Mouse (Mus musculus): Measurements from ENCODE around the gene Mip.
"Not testable (repeated sequence)": the region's sequence is repeated elsewhere in the genome, so short reads cannot be mapped to it uniquely, and the experiment has no call there.

Gene Mip

DNA sequence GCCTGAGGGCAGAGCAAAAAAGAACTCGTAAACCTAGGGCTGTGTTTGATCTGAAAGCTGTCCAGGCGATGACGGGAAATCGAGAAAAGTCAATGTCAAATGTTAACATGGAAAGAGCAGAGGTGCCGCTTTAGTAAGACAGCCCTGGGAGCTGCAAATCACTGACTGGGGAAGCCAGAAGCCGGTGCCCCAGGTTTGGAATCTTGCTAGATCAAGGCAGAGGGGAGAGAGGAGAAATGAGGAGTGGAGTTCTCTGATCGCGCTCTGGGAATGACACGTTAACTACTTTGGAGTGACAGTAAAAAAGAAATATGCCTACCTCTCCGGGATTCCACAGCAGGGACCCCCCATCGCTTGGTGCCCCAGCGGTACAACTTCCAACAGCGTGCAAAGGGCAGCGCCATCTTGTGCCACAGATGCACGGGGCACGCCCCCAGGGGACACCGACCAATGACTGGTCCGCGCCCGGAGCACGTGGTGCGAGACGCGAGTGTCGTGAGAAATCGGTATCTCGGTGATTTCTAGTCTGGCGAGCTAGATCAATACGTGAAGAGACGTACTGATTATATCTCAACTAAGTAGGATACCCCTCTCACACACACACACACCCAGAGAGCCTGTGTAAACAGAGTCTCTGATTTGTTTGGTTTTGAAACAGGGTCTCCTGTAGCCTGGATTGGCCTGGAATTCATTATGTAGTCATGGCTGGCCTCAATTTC is 14.1 kb upstream of the Mip start, which contains the start of gene Spryd4:
Spryd4 (minus strand) TSS at position 418 of the 719 bp plus-strand sequence.
- DNase-seq (ENCODE audit: low spot score) = peak; percentile 82

DNA sequence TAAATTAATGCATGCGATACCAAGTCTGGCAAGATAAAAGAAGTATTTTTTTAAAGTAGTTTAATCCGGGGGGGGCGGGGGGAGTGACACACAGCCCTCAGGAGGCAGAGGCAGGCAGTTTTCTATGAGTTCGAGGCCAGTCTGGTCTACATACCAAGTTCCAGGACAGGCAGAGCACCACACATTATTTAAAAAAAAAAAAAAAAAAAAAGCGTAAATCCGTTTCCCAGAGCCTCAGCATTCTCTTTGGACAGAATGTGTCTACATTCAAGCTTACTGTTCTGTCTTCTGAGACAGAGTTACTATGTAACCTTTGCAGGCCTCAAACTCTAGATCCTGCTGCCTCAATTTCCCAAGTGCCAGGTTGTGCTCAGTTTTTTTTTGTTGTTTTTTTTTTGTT is 13.5 kb upstream of the Mip start:
- no peak for DNase-seq (ENCODE audit: low spot score)

DNA sequence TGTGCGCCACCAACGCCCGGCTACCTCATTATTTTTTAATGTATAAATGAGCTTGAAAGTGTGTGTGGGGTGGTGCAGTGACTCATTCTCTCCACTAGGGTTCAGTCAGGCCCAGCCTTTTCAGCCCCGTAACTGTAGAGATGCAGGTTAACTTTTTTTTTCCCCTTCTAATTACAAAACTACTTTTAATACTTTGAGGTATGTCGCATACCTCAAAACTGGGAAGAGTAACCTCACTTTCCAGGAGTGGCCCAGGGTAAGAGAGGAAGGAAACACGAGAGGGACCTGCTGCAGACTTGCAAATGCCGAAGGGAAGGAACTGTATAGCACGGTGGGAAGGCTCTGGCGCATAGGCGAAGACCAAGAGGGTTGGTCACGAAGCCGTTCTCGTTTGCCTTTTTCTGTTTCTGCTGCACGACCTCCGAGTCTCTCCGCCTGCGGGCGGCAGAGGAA is 12.7 kb upstream of the Mip start:
- peak; percentile 30 for DNase-seq (ENCODE audit: low spot score)

DNA sequence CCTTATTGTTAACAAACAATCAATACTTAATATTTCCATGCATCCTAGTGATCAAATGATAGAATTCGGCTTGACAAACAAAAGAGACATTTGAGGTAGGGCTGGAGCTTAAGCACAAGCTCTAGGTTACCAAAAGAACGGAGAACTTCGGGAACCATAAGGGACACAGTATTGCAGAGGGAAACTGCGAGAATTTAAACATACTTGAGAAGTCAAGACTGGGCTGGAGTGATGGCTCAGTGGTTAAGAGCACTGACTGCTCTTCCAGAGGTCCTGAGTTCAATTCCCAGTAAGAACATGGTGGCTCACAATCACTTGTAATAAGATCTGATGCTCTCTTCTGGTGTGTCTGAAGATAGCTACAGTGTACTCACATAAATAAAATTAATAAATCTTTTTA is 11.5 kb upstream of the Mip start:
- DNase-seq (ENCODE audit: low spot score) = not testable (repeated sequence)

DNA sequence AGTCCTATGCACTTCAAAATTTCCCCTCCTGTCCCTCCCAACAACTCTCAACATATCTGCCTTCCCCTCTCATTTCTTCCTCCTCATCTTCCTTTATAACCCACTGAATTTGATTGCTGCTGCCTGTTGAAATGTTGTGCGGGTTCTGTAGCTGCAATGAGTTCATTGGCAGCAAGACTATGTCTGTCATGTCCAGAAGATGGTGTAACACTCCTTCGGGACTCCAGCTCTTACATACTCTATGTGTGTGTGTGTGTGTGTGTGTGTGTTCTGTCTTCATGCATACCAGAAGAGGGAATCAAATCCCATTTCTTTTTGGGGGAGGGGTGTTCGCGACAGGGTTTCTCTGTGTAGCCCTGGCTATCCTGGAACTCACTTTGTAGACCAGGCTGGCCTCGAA is 10.7 kb upstream of the Mip start:
- no peak for DNase-seq (ENCODE audit: low spot score)

DNA sequence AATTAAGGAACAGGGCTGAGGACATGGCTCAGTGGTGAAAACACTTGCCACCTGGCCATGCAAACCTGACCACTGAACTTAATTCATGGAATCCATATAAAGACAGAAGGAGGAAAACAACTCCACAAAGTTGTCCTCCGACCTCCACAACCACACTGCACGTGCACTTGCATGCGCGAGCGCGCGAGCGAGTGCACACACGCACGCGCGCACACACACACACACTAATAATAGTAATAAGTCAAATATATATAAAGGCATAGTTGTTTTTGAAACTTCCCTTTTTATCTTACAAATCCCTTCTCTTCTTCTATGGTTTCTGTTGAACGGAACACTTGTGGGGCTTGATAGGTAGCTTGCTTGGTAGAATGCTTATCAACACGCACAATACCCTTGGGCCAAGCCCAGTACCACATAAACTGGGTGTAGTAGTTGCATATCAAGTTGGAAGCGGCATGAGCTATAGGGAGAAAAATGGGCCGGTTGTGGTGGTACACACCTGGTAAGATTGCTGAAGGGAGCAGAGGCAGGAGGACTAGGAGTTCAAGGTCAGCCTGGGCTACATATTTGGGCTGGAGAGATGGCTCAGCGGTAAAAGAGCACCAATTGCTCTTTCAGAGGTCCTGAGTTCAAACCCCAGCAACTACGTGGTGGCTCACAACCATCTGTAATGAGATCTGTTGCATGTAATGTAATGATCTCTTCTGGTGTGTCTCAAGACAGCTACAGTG is 7.1 kb upstream of the Mip start:
- DNase-seq (ENCODE audit: low spot score) = no peak

DNA sequence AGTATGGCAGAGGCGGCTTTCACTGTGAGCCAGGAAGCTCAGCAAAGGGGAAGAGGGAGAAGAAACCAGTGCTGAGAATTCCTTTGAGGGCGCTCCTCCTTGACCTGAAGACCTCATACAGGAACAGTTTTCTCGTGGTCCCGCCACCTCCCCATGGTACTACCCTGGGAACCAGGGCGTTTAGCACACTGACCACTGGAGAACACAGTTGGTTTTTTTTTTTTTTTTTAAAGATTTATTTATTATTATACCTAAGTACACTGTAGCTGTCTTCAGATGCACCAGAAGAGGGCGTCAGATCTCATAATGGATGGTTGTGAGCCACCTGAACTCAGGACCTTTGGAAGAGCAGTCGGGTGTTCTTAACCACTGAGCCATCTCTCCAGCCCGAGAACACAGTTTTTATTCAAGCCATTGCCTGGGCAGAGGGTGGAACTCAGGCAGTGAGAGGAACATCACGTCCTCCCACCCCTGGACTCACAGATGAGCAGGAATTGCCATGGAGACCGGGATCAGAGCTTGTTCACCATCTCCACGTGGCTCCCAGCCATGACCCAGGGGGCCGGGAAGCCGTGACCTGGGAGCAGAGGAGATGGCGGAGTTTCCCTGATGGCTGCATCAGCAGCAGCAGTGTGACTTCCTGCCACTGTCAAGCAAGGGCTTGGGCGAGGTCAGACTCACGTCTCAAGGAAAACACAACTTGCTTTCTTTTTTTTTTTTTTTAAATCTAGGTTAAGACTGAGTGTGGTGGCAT is 3.9 kb upstream of the Mip start:
- DNase-seq (ENCODE audit: low spot score) = no peak

DNA sequence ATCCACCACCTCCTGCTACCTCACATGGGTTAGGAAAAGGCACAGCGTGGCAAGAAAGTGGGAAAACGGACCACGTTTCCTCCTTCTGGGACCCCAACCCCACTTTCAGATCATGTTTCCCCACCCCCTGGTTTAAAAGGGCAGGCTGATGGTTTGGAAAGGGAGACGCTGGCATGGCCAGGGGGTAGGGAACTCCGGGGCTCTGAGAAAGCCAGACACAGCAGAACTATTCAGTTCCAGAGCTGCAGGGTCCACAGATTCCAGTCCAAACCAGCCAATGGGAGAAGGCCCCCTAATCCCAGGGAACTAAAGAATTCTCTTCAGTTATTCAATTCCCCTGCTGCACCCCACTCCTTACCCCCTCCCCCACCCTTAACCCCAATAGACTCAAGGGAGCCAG is 574 bp upstream of the Mip start:
- no peak for DNase-seq (ENCODE audit: low spot score)

DNA sequence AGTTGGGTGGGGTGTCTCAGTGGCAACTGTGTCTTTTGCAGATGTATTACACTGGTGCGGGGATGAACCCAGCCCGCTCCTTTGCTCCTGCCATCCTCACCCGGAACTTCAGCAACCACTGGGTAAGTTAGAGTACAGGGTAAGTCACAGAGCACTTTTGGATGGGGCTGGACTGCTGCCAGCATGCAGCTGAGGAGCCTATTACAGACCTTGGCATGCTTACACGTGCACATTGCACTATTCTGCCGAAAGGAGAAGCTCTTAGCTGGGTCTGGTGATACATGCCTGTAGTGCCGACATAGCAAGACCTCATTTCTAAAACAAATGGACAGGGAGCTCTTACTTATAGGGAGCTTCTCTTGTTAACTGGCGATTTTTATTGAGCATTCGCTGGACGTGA is 2.0 kb downstream of the Mip start:
- no peak for DNase-seq (ENCODE audit: low spot score)

DNA sequence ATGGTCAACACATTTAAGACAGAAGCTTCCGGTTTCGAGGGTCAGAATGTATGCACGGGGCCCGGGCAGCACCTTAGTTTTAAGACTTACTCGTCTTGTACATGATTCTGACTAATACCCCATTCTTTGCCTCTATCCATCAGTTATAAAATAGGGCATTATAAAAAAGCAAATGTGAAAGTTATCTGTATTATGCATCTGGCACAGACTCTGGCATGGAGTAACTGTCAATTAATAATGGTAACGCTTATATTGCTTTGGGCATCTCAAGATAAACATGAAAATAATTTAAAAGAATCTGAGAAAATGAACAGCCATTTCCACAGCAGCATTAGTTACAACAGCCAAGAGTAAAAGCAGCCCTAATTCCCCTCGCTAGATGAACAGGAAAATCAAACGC is 2.4 kb downstream of the Mip start:
- no peak for DNase-seq (ENCODE audit: low spot score)

DNA sequence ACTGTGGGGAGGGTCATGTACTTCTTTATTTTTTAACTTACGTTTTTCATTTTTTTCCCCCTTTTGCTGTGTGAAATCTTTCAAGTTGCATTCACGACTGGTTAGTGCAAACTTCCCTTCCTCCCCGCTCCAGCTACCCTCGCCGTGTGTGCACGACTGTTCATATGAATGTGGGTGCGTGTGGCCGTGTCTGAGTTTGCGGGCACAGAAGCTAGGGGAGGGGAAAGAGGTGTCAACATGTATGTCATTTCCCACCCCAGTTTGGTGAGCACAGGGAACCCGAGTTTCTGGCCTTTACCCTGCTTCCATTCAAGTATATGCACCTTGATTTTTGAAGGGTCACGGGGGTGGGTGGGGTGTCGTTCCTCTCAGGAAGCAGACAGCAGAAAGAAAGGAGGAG is 4.9 kb downstream of the Mip start:
- no peak for DNase-seq (ENCODE audit: low spot score)

DNA sequence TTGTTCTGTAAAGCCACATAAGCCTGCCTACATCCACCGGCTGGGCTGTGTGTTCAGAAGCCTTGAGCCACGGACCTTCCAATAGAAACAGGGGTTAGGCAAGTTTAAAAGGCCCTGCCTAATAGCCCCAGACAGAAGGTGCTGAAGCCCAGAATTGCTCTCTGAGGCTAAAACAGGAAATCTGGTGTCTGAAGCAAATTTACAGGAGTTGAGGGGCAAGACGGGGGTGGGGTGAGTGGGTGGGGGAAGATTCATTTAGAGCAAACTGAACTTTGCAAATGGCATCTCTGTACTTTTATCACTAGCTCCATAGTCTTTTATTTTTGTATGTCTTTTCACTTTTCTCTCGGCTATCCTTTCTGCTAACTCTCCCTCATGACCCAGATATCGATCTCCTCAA is 5.5 kb downstream of the Mip start:
- no peak for DNase-seq (ENCODE audit: low spot score)

DNA sequence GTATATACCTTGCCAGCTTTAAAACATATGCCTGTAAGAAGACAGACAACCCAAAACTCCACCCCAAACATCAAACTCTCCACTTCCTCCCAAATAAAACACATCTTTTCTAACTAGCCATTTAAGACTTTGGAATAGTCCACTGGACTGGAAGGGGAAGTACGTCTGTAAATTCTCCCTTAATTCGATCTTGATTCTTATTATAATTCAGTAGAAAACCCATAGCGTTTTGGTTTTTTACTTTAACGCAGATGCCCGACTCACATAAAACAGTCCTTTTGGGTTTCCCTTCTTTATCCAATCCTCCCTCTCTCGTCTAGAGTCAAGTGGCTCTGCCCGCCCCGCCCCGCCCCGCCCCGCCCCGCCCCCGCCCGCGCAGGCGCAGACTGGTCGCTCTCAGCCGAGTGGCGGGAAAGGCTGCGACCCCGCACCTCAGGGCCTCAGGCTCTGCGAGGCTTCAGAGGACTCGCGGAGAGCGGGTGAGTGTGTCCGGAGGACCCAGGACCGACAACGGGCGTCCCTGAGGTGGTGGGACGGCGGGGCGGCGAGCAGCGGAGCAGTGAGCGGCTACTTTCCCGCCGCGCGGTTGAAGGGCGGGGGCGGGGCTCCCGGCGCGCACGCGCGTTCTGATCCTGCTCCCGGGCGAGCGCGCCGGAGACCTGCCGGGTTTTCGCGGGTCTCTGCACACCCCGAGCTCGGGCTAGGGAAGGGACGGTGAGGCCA is 6.2 kb downstream of the Mip start, which contains the start of gene Timeless:
Timeless (plus strand) TSS at position 369 of the 723 bp plus-strand sequence.
- DNase-seq (ENCODE audit: low spot score) = peak; percentile 92

DNA sequence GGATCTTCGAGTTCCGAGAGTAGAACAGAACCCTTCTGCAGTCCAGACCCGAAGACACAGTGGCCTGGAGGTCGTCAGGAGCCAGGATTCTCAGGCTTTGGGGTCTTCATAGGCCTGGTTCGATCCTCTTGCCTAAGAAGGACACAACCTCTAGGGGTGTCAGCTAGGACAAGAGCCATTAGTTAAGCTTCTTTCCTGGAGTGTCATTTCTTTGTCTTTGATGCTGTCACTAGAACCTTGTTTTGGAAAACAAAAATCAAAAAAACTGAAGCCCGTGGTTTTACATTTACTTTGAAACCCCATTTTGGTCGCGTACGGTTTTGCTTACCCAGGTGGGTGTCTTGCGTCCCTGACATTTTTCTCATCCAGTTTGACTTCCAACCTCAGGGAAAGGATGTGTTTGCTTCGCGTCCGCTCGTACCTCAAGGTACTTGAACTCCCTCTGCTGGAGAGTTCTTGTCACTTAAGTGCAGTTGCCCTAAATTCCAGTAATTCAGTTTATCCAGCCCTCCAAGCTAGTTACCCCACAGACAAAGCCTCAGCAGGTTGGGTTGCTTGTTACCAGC is 6.9 kb downstream of the Mip start:
- DNase-seq (ENCODE audit: low spot score) = peak; percentile 59

DNA sequence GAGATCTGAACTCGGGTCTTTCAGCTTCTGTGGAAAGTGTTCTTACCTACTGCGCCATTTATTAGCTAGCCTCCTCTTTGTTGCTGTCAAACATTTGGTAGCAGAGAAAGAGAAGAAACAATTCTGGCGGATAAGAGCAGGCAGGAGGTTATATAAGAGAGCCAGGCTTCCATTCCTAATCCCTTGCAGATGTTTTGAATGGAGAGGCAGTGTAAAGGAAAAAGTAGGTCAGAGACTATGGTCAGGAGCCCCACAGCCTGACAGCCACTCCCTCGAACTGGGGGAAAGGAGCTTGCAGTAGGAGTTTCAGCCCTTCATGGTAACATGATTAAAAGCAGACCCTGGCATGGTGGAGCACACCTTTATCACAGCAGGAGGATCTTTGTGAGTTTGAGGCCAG is 10.7 kb downstream of the Mip start:
- DNase-seq (ENCODE audit: low spot score) = no peak

DNA sequence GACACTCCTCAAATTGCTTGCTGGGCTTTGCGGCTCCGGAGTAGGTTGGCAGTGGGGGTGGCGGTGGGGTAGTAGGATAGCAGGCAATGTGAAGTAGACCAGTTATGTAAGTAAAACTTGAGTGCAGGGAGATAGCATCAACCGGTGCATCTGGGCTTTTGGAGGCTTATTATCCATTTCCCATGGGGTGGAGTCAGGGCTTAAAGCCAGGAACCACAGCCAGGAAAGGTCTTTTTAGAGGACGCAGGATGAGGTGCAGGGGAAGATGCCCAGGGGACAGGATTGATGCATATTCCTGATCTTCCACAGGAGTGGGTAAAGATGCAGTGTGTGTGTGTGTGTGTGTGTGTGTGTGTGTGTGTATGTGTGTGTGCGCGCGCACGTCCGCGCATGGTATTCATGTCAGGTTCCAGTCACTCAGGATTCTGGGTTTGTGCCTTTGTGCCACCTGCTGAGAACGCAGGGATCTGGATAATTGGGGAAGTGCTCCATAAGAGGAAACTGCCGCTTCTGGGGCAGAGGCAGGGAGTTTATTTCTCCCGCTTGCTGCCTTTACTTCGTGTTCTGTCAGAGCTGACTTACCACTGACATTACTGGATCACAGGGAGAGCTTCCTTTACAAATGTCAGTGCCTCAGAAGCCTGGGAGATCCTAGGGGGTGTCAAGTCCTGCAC is 12.3 kb downstream of the Mip start:
- DNase-seq (ENCODE audit: low spot score) = no peak

DNA sequence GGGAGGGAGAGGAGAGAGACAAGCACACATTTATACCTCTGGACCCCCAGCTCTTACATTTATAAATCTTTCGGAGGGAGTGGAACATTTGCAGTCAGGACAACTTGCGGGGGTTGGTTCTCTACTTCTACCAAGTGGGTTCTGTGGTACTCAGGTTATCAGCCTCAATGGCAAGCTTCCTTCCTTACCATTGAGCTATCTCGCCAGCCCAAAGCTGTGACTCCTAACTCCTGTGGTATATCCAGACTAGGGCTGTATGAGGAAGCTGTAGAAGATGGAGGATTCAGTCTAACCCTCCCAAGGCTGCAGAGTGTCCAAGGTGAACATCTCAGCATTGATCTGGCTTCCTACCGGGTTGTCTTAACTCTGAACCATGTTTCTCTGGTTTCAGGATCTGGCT is 13.5 kb downstream of the Mip start:
- DNase-seq (ENCODE audit: low spot score) = no peak

DNA sequence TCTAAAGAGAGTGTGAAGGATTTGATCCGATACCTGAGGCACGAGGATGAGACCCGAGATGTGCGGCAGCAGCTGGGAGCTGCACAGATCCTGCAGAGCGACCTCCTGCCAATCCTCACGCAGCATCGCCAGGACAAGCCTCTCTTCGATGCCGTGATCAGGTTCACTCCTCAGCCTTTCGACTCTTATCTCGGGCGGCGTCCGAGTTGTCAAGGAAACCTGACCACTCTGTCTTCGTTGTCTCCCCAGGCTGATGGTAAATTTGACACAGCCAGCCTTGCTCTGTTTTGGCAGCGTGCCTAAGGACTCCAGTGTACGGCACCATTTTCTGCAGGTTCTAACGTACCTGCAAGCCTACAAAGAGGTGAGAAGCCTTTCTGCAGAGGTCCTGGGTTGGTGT is 14.5 kb downstream of the Mip start:
- no peak for DNase-seq (ENCODE audit: low spot score)

DNA sequence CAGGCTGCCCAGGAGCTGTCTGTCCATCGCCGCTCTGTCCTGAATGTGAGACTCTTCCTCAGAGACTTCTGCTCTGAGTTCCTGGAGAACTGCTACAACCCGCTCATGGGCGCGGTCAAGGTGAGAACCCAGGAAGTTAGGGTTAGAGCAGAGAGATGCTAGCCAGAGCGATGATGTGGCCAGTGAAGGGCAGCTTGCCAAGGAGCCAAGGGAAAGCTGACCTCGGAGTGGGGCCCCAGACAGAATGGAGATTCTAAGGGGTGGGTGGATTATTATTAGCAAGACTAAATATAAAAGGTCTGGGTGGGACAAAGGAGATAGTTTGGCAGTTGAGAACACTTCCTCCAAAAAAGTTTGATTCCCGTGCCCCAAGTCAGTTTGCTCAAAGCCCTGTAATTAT is 17.6 kb downstream of the Mip start:
- DNase-seq (ENCODE audit: low spot score) = no peak

DNA sequence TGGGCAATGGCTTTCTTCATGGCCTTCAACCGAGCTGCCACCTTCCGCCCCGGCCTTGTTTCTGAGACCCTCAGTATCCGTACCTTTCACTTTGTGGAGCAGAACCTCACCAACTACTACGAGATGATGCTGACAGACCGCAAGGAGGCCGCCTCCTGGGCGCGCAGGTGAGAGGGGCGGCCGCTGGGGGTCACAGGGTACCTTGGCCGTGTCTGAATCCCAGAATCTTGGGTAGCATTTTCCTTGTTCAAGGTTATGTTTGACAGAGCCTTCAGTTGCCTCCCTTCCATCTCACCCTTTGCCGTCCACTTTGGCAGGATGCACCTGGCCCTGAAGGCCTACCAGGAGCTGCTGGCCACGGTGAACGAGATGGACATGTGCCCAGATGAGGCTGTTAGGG is 18.5 kb downstream of the Mip start:
- DNase-seq (ENCODE audit: low spot score) = no peak

DNA sequence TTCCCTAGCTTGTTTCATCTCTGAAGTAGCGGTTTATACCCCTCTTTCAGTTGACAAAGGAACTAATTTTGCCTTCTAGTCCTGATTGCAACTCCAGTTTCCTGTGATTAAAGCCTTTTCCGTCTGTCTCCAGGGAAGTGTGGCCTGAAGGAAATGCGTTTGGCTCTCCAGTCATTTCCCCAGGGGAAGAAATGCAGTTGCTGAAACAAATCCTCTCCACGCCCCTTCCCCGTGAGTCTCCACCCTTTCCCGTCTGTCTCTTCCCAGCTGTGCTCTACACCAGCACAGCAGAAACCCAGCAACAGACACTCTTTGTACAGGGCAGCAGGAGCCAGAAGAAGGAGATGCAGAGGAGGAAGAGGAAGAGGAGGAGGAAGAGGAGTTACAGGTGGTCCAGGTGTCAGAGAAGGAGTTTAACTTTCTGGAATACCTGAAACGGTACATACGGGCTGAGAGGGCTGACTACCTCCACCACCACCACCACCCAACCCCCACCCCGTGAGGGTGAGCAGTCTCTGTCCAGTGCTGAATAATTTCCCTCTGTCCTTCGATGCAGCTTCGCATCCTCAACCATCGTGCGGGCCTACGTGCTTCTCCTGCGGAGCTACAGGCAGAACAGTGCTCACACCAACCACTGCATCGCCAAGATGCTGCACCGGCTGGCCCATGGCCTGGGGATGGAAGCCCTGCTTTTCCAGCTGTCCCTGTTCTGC is 21.5 kb downstream of the Mip start:
- no peak for DNase-seq (ENCODE audit: low spot score)

Measured in spleen, adult 12 weeks (tissue).